Mouse (Mus musculus) R1 (cell line): Measurements from ENCODE around the gene Cgn.
"Not testable (repeated sequence)": the region's sequence is repeated elsewhere in the genome, so short reads cannot be mapped to it uniquely, and the experiment has no call there.

ENCODE experiments used
- DNase-seq: peaks from one replicate; pipeline ENCODE4 v3.0.0-alpha.2; 2018; ENCODE audit warnings: low read depth, low spot score

The Cgn gene

DNA sequence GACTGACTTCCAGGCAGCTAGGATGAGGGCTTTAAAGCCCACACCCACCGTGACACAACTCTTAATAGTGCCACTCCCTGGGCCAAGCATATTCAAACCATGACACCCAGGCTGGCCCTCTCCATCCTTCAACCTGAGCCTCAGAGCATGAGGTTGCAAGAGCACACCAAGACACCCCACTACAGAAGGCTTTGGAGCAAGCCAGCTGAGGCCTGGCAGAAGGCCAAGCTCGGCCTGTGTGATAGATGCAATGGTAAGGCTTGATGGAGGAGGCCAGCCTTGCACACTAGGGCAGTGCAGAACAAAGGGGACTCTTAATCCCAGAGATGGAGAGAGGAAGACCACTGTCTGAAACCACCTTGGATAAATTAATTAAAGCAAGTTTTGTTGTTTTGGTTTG lies 3.2 kb upstream of the Cgn start:
- no peak for DNase-seq

DNA sequence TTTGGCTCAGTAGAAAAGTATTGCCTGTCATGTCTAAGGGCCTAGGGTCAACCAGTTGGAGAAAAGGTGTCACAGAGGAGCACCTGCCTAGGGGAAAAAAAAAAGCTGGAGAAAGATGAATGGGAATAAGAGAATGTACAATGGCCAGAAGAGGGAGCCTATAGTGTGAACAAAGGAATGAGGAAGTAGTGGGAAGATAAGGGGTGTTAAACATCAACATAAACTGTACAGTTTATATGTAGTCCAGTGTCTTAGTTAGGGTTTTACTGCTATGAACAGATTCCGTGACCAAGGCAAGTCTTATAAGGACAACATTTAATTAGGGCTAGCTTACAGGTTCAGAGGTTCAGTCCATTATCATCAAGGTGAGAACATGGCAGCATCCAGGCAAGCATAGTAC lies 2.8 kb upstream of the Cgn start:
- DNase-seq, result no peak

DNA sequence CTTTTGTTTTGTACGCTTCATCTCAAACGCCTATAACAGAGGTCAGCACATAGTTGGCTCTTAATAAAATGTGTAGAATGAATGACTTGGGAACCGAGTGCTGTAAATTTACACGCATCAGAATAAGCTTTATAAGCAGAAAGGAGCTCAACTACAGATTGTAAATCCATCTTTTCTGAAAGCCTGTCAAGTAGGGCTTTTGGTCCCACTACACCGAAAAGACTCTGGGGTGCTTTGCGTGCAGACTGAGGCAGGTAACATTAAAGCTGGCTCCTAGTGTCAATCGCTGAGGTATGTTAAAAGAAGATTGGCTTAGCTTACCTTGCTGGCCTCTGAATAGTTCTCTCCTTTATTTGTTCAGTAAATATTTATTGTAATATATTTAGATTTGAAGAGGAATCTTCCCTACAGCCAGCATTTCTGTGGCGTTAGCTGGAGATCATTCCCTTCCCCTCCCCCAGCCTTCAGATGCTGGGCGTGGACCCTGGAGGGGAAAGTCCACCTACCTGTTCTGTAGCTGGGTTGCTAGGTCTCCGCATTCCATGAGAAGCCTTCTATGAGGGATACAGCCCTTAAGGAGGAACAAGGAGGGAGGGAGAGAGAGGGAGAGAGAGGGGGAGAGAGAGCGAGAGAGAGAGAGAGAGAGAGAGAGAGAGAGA lies 959 bp upstream of the Cgn start:
- DNase-seq, result no peak

DNA sequence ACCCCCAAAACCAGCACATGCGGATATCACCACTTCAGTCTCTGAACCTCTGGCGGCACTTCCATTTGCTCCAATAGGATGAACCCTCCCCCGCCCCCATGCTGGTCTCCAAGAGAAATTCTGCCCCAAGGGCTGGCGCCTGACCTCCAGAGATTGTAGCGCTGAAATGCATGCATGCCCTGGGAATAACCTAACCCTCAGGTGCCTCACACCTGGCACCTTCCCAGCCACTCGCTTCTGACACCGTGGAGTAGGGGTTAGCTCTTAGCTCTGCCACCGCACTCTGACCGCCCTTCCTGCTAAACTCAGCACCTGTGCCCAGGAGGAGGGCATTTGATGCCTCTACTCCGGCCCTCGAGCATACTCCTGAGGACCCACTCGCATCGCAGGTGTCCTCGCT lies 334 bp downstream of the Cgn start:
- peak; percentile 65 for DNase-seq

DNA sequence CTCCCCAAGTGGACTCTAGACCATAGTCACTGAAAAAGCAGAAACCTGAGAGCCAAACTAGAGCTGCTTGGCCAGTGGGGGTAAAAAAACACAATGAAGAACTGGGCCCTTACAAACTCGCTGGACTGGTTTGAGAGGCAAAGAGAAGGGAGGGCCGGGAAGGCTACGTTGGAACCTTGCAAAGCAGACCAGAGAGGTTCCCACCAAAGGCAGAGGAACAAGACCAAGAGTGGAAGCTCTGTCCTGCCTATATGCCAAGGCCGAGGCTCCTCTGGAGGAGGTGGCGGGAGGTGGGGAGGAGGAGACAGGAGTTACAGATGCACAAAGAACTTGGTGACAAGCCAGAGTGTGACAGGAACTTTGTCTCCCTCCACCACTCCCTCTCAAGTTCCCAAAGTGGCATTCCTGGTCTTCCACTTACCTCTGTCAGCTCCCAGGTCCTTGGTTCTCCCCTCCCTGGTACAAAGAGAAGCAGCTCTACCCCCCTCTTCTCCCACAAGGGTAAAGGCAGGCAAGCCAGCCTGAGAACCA lies 2.1 kb downstream of the Cgn start:
- no peak for DNase-seq

DNA sequence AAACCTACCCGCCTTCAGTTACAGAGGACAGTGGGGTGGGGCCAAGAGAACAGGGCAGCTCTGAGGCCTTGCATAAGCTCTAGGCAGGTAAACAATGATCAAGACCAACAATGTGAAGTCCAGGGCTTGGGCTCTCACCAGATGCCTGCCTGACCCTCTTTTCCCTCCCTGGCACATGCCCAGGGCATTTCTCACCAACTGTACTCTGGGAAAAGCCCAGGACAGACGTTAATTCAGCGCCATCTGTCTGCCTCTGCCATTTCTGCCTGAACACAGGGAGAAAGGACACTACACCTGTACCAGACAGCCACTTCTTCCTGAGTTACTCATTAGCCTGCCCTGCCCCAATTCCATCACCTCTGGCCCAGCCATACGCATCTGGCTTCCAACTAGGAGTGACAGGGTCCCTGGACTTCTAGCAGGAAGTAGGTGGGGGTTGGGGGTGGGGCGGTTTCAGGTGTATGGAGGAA lies 2.8 kb downstream of the Cgn start:
- no peak for DNase-seq

DNA sequence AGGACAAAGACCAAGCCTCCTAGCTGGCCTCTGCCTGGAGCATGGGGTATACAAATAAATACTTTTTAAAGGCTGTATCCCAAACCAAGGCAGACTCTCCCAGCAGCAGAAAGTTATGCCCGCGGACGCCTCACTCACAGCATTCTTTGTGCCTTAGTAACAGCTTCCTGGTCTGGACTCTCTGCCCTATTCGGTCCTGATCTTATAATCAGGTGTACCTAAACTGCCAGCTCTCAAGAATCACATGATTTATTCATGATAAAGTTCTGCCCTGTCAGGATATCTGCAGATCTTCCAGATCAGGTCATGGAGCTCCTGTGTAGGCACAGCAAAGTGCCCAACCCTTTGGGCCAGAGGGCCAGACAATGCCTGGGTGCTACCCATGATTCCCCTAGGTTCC lies 3.4 kb downstream of the Cgn start:
- DNase-seq, result no peak

DNA sequence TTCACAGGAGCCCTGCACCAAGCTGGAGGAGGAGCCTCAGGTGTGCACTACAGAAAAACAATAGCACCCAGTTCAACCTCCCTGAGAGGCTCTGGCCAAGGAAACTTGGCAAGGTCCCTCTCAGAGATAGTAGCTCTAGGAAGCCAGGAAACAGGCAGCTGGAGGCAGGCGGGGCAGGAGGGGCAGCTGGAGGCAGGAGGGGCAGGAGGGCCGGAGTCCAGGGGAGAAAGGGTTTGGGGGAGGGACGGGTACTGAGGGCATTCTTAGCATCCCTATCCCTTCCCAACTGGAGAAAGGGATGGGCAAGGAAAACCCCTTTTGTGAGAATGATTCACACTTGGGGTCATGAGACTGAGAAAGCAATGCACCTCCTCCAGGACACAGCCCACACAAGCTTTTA lies 4.9 kb downstream of the Cgn start:
- no peak for DNase-seq

DNA sequence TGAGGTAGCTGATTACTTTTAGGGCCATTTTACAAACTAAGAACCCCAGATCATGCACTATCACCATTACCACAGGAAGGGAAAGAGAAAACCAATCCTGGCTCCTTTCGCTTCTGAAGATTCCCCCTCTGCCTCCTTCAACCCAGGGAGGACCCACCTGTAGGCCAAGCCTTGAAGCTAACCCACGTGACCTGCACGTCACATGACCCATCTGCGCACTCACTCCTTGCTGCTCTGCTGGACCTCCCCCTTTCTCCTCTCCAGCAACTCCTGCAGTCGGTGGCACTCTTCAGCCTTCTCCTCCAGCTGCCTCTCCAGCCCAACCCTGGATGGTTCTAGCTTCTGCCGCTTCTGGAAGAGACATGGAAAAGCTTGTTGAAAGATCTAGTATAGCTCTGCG lies 10.4 kb downstream of the Cgn start:
- peak; percentile 51 for DNase-seq

DNA sequence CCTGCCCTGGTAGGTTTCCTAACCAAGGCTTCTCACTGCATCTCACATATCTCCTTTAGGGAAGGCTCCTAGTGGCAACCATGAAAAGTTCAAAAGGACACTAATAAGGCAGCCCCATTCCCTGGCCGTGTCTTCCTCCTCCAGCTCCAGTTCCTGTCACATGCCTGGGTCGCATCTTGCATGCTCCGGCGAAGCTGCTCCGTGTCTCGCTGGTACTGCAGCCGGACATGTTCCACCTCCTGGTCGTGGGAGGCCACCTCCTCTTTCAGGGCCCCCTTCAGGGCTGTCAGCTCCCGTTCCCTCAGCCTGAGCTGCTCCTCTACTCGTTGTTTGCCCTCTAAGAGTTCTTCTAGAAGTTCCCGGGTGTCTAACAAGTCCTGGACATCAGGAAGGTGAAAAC lies 12.3 kb downstream of the Cgn start:
- no peak for DNase-seq

DNA sequence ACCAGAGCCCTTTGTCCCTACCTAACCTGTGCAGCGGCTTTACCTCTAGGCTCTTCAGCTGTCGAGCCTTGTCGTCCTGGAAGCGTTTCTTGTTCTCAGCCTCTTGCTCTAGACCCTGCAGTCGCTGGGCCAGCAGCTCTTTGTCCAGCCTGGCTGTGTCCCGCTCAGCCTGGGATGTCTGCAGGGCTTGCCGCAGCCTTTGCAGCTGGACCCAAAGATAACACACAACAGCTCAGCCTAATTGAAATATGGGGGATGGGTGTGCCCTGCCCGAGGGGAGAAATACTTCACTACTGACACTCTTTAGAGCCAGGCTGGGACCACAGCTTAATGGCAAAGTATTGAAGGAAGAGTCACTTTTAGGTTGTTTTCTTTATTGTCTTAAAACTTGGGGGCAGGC lies 20.8 kb downstream of the Cgn start:
- DNase-seq, result not testable (repeated sequence)

DNA sequence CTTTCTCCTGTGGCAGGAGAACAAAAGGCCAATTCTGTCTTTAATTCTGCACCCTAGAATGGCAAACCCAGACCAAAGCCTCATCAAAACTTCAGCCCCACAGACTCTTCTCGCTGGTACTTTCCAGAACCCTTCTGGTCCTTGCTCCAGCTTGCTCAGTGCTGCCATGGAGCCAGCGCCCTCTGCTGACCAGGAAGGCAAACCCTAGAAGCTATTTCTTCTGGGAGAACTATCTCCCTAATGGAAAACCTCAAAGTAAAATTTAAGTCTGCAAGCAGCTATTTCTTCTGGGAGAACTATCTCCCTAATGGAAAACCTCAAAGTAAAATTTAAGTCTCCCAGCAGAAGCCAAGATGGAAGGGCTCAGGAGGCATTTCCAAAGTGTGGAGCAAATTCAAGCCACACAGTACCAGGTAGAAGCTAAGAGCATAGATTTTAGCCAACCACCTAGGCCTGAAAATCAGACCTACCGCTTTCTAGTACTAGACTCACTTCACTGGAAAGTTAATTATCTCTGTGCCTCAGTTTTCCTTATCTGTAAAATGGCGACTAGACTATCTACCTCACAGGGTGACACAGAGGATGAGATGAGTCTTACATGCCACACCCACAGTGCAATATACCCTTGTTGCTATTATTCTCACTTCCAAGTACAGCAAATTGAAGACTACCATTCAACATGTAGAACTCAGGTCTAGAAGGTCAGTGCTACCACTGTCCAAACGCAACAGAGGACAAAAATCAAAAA lies 21.6 kb downstream of the Cgn start:
- not testable (repeated sequence) for DNase-seq

DNA sequence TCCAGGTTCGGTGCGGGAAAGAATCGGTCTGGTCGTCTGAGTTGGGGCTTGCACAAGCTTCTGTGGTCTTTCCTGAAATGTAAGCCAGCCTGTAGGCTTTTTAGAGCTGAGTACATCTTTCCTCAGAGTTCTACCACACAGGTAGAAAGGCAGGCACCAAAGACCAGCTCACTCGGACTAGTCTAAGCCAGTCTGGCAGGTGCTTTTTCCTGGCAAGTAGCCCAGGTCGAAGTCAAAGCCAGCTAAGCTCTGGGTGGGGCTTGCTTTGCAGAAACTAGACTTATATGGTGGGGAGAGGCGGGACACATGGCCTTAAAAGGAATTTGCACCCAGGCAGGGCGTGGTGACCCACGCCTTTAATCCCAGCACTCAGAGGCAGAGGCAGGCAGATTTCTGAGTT lies 27.9 kb downstream of the Cgn start:
- peak; percentile 79 for DNase-seq

DNA sequence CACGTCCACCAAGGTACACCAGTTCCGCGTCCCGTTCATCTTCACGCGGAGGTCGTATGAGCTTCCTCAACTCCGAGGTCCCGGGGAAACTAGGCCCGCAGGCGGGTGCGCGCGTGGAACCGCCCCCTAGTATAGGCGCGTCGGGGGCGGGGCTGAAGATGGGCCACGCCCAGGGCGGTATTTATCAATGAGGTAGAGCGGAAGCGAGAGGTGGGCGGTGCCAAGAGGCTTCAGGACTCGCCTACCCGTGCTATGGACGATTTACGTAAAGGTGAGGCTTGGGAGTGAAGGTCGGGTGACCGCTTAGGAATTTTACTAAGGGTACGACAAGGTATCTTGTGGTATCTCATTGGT lies 28.3 kb downstream of the Cgn start:
- not testable (repeated sequence) for DNase-seq

DNA sequence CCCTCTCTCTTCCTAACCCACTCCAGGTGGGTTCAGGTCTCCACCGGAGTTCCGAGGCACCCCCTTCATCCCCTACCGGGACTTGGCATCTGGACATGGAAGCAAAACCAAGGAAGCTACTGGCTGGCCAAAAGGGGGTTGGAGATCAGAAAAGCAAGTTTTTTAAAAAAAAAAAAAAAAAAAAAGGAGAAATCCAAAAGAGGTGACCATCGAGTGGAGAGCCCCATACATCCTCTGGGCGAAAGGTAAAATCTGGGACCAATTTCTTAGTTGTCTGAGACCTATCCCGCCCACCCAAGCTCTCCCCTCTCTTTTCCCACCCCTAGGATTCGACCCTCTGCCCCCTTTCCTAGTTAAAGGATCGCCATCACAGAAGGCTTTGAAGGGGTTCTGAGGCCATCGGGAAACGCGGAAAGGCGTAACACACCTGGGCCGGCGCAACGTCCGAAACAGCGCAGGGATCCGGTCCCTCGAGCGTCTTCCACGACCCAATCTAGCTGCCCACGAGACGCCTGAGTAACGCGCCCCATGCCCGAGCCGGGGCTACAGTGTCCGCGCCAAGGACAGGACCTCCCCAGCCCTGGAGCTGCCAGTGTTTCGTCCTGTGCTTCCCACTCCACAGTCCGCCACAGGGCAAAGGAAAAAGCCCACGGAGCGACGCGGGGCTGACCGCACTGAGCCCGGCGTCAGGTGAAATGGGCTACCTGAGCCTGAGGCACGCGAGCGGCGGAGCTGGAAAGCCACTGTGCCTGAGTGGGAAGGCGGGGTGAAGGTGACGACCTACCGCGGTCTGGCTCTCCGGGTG lies 28.8 kb downstream of the Cgn start:
- peak; percentile 31 for DNase-seq

DNA sequence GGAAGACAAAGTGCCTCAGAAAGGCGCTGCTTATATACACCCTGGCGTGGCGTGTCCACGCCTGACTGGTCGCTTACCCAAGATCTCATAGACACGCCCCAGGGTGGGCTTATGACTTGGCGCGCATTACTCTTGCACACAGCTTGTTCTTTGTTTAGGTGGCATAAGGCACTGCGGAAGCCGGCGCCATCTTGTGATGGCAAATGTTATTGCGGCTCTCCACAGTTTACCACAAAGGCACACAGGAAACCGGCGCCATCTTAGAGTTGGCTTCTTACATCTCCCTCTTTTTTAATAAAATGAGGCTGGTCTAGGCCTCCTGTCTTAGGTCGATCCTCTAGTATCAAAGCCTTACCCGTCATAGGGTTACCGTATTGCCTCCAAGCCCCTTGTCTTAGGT lies 40.6 kb downstream of the Cgn start:
- DNase-seq, result peak; percentile 58

DNA sequence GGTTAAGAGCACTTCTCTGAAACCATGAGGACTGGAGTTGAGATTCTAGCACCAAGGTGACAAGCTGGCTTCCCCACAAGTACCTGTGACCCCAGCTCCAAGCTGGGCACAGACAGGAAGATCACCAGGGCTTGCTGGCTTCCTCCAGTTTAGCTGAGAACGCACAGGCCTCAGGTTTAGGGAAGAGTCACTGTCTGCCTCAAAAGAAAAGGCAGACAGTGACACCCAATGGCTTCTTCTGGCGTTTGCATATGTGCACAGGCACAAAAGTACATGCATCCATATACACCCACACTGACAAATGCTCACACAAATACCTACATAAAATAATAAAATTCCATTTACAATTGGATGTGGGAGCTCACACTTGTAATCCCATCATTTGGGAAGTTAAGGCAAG lies 62.7 kb downstream of the Cgn start:
- not testable (repeated sequence) for DNase-seq

DNA sequence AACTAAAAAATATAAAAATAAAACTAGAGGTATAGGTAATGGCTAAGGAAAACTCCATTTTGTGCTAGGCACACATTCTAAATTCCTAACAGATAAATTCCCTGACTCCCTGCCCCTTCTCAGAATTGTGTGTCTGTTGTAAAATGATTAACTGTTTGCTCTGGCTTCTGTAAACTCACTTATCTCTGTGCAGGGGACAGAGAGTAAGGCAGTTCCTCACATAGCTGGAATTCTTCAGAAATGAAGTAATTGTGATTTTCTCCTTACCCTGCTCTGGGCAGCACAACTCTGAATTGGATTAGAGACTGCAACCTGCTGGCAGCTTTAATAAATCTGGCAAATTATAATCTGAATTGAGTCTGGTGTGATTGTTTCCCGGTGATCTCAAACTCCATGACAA lies 68.0 kb downstream of the Cgn start:
- DNase-seq, result not testable (repeated sequence)

DNA sequence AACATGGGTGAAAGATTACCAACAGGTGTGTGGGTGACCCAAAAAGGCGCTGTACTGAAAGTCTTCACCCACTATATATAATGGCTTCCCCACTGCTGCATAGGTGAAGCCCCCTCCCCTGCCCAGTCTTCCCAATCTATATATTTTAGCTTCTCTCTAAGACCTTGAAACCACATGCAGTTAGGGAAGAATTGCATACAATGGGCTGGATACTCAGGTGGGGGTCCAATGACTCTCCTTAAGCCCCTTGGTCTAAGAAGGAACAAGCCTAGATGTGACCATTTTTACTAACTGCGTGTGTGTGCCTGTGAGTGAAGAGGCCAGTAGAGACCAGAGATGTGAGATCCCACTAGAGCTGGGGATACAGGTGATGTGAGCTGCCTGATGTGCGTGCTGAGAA lies 72.9 kb downstream of the Cgn start:
- not testable (repeated sequence) for DNase-seq

DNA sequence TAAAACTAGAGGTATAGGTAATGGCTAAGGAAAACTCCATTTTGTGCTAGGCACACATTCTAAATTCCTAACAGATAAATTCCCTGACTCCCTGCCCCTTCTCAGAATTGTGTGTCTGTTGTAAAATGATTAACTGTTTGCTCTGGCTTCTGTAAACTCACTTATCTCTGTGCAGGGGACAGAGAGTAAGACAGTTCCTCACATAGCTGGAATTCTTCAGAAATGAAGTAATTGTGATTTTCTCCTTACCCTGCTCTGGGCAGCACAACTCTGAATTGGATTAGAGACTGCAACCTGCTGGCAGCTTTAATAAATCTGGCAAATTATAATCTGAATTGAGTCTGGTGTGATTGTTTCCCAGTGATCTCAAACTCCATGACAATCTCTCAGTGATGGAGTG lies 75.7 kb downstream of the Cgn start:
- DNase-seq, result not testable (repeated sequence)
